Mouse (Mus musculus): ENCODE results near the gene Wdfy1. TPM values are rescaled to one million over a fixed set of nuclear protein-coding genes. Genes with fewer than 3 reads are reported as not detected.

Wdfy1 gene
- polyA plus RNA-seq, 1 experiment from 2014 or later: 4.4 TPM

- H3K4me3 ChIP-seq (ENCODE audit: inconsistent target): no peak overlapping the region
- H3K79me2 ChIP-seq (ENCODE audit: inconsistent target): no peaks in the 10 kb centered on the region
- WGBS (ENCODE audit: missing documents): 89% methylated on average over 8 of the region's 8 CpGs
- no peaks in the 10 kb centered on the region for H3K36me3 ChIP-seq (ENCODE audit: inconsistent target)
- no peak overlapping the region for H3K27ac ChIP-seq
Measured at GRCm38 (mm10) chr1:79678117-79678684, 97.7 kb downstream of the Wdfy1 start.

- Histone ChIP-seq H3K36me3 (ENCODE audit: inconsistent target) (no peaks in the 10 kb centered on the region), H3K79me2 (ENCODE audit: inconsistent target) (no peaks in the 10 kb centered on the region), H3K4me3 (ENCODE audit: inconsistent target) (no peak overlapping the region), H3K27ac (no peak overlapping the region)
- 95% methylated on average over 4 of the region's 4 CpGs for WGBS (ENCODE audit: missing documents)
Measured at GRCm38 (mm10) chr1:79675716-79676115, 100.2 kb downstream of the Wdfy1 start.

- H3K36me3 ChIP-seq (ENCODE audit: inconsistent target): no peaks in the 10 kb centered on the region
- H3K79me2 ChIP-seq (ENCODE audit: inconsistent target): no peaks in the 10 kb centered on the region; the same call in 1 of the 2 replicates
- H3K4me3 ChIP-seq (ENCODE audit: inconsistent target): peak within 1 kb of the TSS; percentile 57
- under 1% methylated on average over 50 of the region's 51 CpGs for WGBS (ENCODE audit: missing documents)
- no peak within 1 kb of the TSS for H3K27ac ChIP-seq
Measured at GRCm38 (mm10) chr1:79671543-79672337, 104.2 kb downstream of the Wdfy1 start, which contains the start of gene Ap1s3. Gene Ap1s3 (minus strand): TSS chr1:79671972.

GRCm38 (mm10) chr1:79671196-79671542, 104.8 kb downstream of the Wdfy1 start:
- H3K79me2 ChIP-seq (ENCODE audit: inconsistent target): no peaks in the 10 kb centered on the region; the same call in 1 of the 2 replicates
- H3K4me3 ChIP-seq (ENCODE audit: inconsistent target): peak overlapping the region; percentile 57
- no peaks in the 10 kb centered on the region for H3K36me3 ChIP-seq (ENCODE audit: inconsistent target)
- H3K27ac ChIP-seq: no peak overlapping the region
- WGBS (ENCODE audit: missing documents): 4% methylated on average over 11 of the region's 11 CpGs

- Histone ChIP-seq H3K36me3 (ENCODE audit: inconsistent target) (no peaks in the 10 kb centered on the region), H3K4me3 (ENCODE audit: inconsistent target) (no peak overlapping the region), H3K79me2 (ENCODE audit: inconsistent target) (no peaks in the 10 kb centered on the region; the same call in 1 of the 2 replicates), H3K27ac (no peak overlapping the region)
- WGBS (ENCODE audit: missing documents): 66% methylated on average over 9 of the region's 9 CpGs
Measured at GRCm38 (mm10) chr1:79669419-79669974, 106.4 kb downstream of the Wdfy1 start.

GRCm38 (mm10) chr1:79664911-79665310, 111.0 kb downstream of the Wdfy1 start:
- no peaks in the 10 kb centered on the region; the same call in 1 of the 2 replicates for H3K79me2 ChIP-seq (ENCODE audit: inconsistent target)
- H3K27ac ChIP-seq: no peak overlapping the region
- 92% methylated on average over 4 of the region's 4 CpGs for WGBS (ENCODE audit: missing documents)
- H3K36me3 ChIP-seq (ENCODE audit: inconsistent target): no peaks in the 10 kb centered on the region
- no peak overlapping the region for H3K4me3 ChIP-seq (ENCODE audit: inconsistent target)

GRCm38 (mm10) chr1:79659598-79659997, 116.3 kb downstream of the Wdfy1 start:
- Histone ChIP-seq H3K4me3 (ENCODE audit: inconsistent target) (no peak overlapping the region), H3K27ac (no peak overlapping the region), H3K36me3 (ENCODE audit: inconsistent target) (no peaks in the 10 kb centered on the region), H3K79me2 (ENCODE audit: inconsistent target) (no peaks in the 10 kb centered on the region)
- 95% methylated on average over 7 of the region's 7 CpGs for WGBS (ENCODE audit: missing documents)

- Histone ChIP-seq H3K36me3 (ENCODE audit: inconsistent target) (no peaks in the 10 kb centered on the region), H3K4me3 (ENCODE audit: inconsistent target) (no peak overlapping the region), H3K79me2 (ENCODE audit: inconsistent target) (no peaks in the 10 kb centered on the region), H3K27ac (no peak overlapping the region)
- 17% methylated on average over 1 of the region's 1 CpGs for WGBS (ENCODE audit: missing documents)
Measured at GRCm38 (mm10) chr1:79657411-79657810, 118.5 kb downstream of the Wdfy1 start.

GRCm38 (mm10) chr1:79655819-79656555, 120.0 kb downstream of the Wdfy1 start:
- no peaks in the 10 kb centered on the region for H3K79me2 ChIP-seq (ENCODE audit: inconsistent target)
- WGBS (ENCODE audit: missing documents): 89% methylated on average over 4 of the region's 4 CpGs
- H3K36me3 ChIP-seq (ENCODE audit: inconsistent target): no peaks in the 10 kb centered on the region
- H3K27ac ChIP-seq: no peak overlapping the region
- H3K4me3 ChIP-seq (ENCODE audit: inconsistent target): no peak overlapping the region

GRCm38 (mm10) chr1:79654948-79655347, 121.0 kb downstream of the Wdfy1 start:
- no peaks in the 10 kb centered on the region for H3K79me2 ChIP-seq (ENCODE audit: inconsistent target)
- H3K36me3 ChIP-seq (ENCODE audit: inconsistent target): no peaks in the 10 kb centered on the region
- no peak overlapping the region for H3K27ac ChIP-seq
- no peak overlapping the region for H3K4me3 ChIP-seq (ENCODE audit: inconsistent target)
- 94% methylated on average over 2 of the region's 2 CpGs for WGBS (ENCODE audit: missing documents)

Other genes with a start within 250 kb of the Wdfy1 start
- gene Ap1s3, start 104.2 kb downstream of the Wdfy1 start, polyA plus RNA-seq (2018): 1.1 to 2.0 TPM (median 1.3 TPM) in 3 replicates
- 15.2 to 30.0 TPM (median 23.5 TPM) in 3 replicates for gene Mrpl44, start 125 bp downstream of the Wdfy1 start, polyA plus RNA-seq (2018)
- 0.32 to 3.0 TPM (median 2.9 TPM) in 3 replicates for gene Serpine2, start 85.0 kb upstream of the Wdfy1 start, polyA plus RNA-seq (2018)